Mouse (Mus musculus) CH12.LX (cell line): ENCODE measurements around the gene Gm6904. TPM values are rescaled to one million over a fixed set of nuclear protein-coding genes. Genes with fewer than 3 reads are reported as not detected.
"Not testable (repeated sequence)": the region's sequence is repeated elsewhere in the genome, so short reads cannot be mapped to it uniquely, and the experiment has no call there.

ENCODE experiments used
- DNase-seq: peaks from one replicate; pipeline ENCODE4 v3.0.0-alpha.2; 2013; ENCODE audit errors: extremely low read depth
- H3K27ac ChIP-seq: 2 replicates; pipeline ENCODE4 v1.5.1; 2012; ENCODE audit warnings: low read depth, mild to moderate bottlenecking, control low read depth, moderate library complexity; ENCODE audit not compliant: insufficient read depth
- H3K27me3 ChIP-seq: replicated peaks from 2 replicates; pipeline ENCODE3; 2012; ENCODE audit warnings: inconsistent platforms
- H3K36me3 ChIP-seq, 2 experiments: replicated peaks in 1 of 2; 2 replicates each; pipeline versions ENCODE3 to v1.6.1; 2012; ENCODE audit warnings: inconsistent platforms in 1 of 2, low read length in 1 of 2, mild to moderate bottlenecking in 1 of 2, mixed read lengths in 1 of 2, moderate library complexity in 1 of 2; ENCODE audit not compliant: control insufficient read depth in 1 of 2, insufficient read depth in 1 of 2
- H3K4me1 ChIP-seq, 2 experiments: 2 replicates each; pipeline ENCODE4 v1.6.1; 2012; ENCODE audit warnings: inconsistent platforms in 1 of 2, moderate library complexity in 1 of 2; ENCODE audit not compliant: insufficient read depth in 2 of 2, control insufficient read depth in 1 of 2
- H3K4me2 ChIP-seq: 2 replicates; pipeline ENCODE4 v1.6.1; 2012; ENCODE audit warnings: low read depth, mild to moderate bottlenecking, control low read depth; ENCODE audit not compliant: poor library complexity, insufficient read depth, severe bottlenecking
- H3K4me3 ChIP-seq, 3 experiments: fragments of 150-350 bp in 1 of 3; sonication (generic) in 1 of 3; replicated peaks in 1 of 3; 2 replicates each; pipeline versions ENCODE3 to v1.5.1; 2011 to 2012; ENCODE audit warnings: low read depth in 2 of 3, low read length in 2 of 3, mild to moderate bottlenecking in 2 of 3, moderate library complexity in 2 of 3, control low read depth in 1 of 3, improper control_type of control experiment in 1 of 3, inconsistent platforms in 1 of 3, mixed read lengths in 1 of 3; ENCODE audit not compliant: poor library complexity in 1 of 3
- H3K79me2 ChIP-seq: replicated peaks from 2 replicates; pipeline ENCODE4 v1.6.1; 2012; ENCODE audit warnings: mild to moderate bottlenecking, moderate library complexity; ENCODE audit not compliant: control insufficient read depth, poor library complexity, insufficient read depth, severe bottlenecking; ENCODE audit errors: extremely low read depth
- H3K9ac ChIP-seq: 2 replicates; pipeline ENCODE4 v1.6.1; 2012; ENCODE audit warnings: low read depth, mild to moderate bottlenecking, control low read depth, moderate library complexity; ENCODE audit not compliant: insufficient read depth
- H3K9me3 ChIP-seq: replicated peaks from 2 replicates; pipeline ENCODE3; 2012; ENCODE audit warnings: low read length, inconsistent platforms, mixed read lengths
- BHLHE40 ChIP-seq: IDR thresholded peaks from 2 replicates; pipeline ENCODE4 v1.6.1; 2011; ENCODE audit warnings: mild to moderate bottlenecking, low read depth, low read length, improper control_type of control experiment
- CHD1 ChIP-seq: IDR thresholded peaks from 2 replicates; pipeline ENCODE4 v1.6.1; 2012; ENCODE audit warnings: low read depth, low read length, improper control_type of control experiment, inconsistent platforms
- CTCF ChIP-seq, 2 experiments: IDR thresholded peaks in 1 of 2; conservative IDR thresholded peaks in 1 of 2; 2 replicates each; pipeline ENCODE4 v1.5.1; 2011 to 2012; ENCODE audit warnings: low read depth in 2 of 2, low read length in 2 of 2, improper control_type of control experiment in 1 of 2, inconsistent platforms in 1 of 2, mild to moderate bottlenecking in 1 of 2, moderate library complexity in 1 of 2
- E2F4 ChIP-seq: IDR thresholded peaks from 2 replicates; pipeline ENCODE4 v1.6.1; 2011; ENCODE audit warnings: low read depth, low read length, improper control_type of control experiment; ENCODE audit not compliant: insufficient replicate concordance
- EP300 ChIP-seq: IDR thresholded peaks from 2 replicates; pipeline ENCODE4 v1.6.1; 2011; ENCODE audit warnings: low read length, improper control_type of control experiment
- ETS1 ChIP-seq: conservative IDR thresholded peaks from 2 replicates; pipeline ENCODE4 v1.6.1; 2012; ENCODE audit warnings: low read depth, mild to moderate bottlenecking, inconsistent platforms, low read length, improper control_type of control experiment, moderate library complexity
- GABPA ChIP-seq: IDR thresholded peaks from 2 replicates; pipeline ENCODE4 v1.6.1; 2012; ENCODE audit warnings: low read depth, low read length, improper control_type of control experiment, inconsistent platforms; ENCODE audit not compliant: insufficient replicate concordance
- IRF4 ChIP-seq: IDR thresholded peaks from 2 replicates; pipeline ENCODE4 v1.6.1; 2014; ENCODE audit warnings: low read depth, mild to moderate bottlenecking, inconsistent platforms, low read length, improper control_type of control experiment
- MAFK ChIP-seq: IDR thresholded peaks from 2 replicates; pipeline ENCODE4 v1.6.1; 2011; ENCODE audit warnings: low read length, improper control_type of control experiment; ENCODE audit not compliant: insufficient replicate concordance
- MAZ ChIP-seq: IDR thresholded peaks from 2 replicates; pipeline ENCODE4 v1.6.1; 2012; ENCODE audit warnings: low read depth, mild to moderate bottlenecking, inconsistent platforms, low read length, improper control_type of control experiment, moderate library complexity
- MEF2A ChIP-seq: IDR thresholded peaks from 2 replicates; pipeline ENCODE4 v1.6.1; 2014; ENCODE audit warnings: low read depth, mild to moderate bottlenecking, inconsistent platforms, low read length, improper control_type of control experiment, borderline replicate concordance
- MXI1 ChIP-seq: IDR thresholded peaks from 2 replicates; pipeline ENCODE4 v1.6.1; 2011; ENCODE audit warnings: mild to moderate bottlenecking, low read depth, low read length, improper control_type of control experiment
- POLR2A ChIP-seq: IDR thresholded peaks from 2 replicates; pipeline ENCODE4 v1.6.1; 2011; ENCODE audit warnings: low read depth, mild to moderate bottlenecking, improper control_type of control experiment, low read length
- RAD21 ChIP-seq: IDR thresholded peaks from 2 replicates; pipeline ENCODE4 v1.6.1; 2011; ENCODE audit warnings: low read depth, mild to moderate bottlenecking, low read length, improper control_type of control experiment, moderate library complexity
- SMC3 ChIP-seq: IDR thresholded peaks from 2 replicates; pipeline ENCODE4 v1.6.1; 2011; ENCODE audit warnings: low read depth, low read length, improper control_type of control experiment
- TCF12 ChIP-seq: IDR thresholded peaks from 2 replicates; pipeline ENCODE4 v1.6.1; 2014; ENCODE audit warnings: low read depth, mild to moderate bottlenecking, inconsistent platforms, low read length, improper control_type of control experiment
- UBTF ChIP-seq: IDR thresholded peaks from 2 replicates; pipeline ENCODE4 v1.6.1; 2012; ENCODE audit warnings: low read depth, mild to moderate bottlenecking, inconsistent platforms, low read length, improper control_type of control experiment, moderate library complexity
- USF2 ChIP-seq: conservative IDR thresholded peaks from 2 replicates; pipeline ENCODE4 v1.6.1; 2011; ENCODE audit warnings: low read depth, low read length, improper control_type of control experiment
- ZC3H11A ChIP-seq: IDR thresholded peaks from 2 replicates; pipeline ENCODE4 v1.6.1; 2012; ENCODE audit warnings: low read depth, mild to moderate bottlenecking, inconsistent platforms, low read length, improper control_type of control experiment
- ZNF384 ChIP-seq: IDR thresholded peaks from 2 replicates; pipeline ENCODE4 v1.6.1; 2012; ENCODE audit warnings: low read depth, low read length, improper control_type of control experiment, inconsistent platforms
- dilution Hi-C: fragments of 300-500 bp; cut with MboI; formaldehyde crosslinking; loops from 2 replicates; pipeline ENCODE4 v1.14.3; 2020; ENCODE audit warnings: low sequenced_read_pairs; ENCODE audit not compliant: extremely low pct_unique_long_range_greater_than_20kb, extremely low pct_ligation_motif_present
- in situ Hi-C: fragments of 300-500 bp; cut with MboI; formaldehyde crosslinking; loops from 3 replicates; pipeline ENCODE4 v1.14.3; 2019; ENCODE audit warnings: low sequenced_read_pairs, low pct_ligation_motif_present, low pct_unique_long_range_greater_than_20kb, mixed read lengths
- polyA plus RNA-seq: library from polyadenylated mRNA; unstranded; fragments of >175 nt; gene quantifications from 2 replicates; pipeline ENCODE4 v1.2.1, GENCODE M21; 2012; ENCODE audit warnings: low read depth; ENCODE audit not compliant: insufficient read length
- total RNA-seq, 2 experiments: library from RNA; depleted of rRNA; stranded (reverse); fragments of 300-350 nt in 1 of 2; fragments of >200 nt in 1 of 2; gene quantifications; 2 replicates each; pipeline ENCODE4 v1.2.3; 2012 to 2014

Gm6904 gene
- total and polyA plus RNA-seq, 3 experiments, result 1.0 to 1.2 (median 1.1) TPM

GRCm38 (mm10) chr14:59255861-59256260 lies 4.2 kb downstream of the Gm6904 start:
- H3K36me3 ChIP-seq, H3K79me2 ChIP-seq, H3K9ac ChIP-seq, H3K27me3 ChIP-seq, H3K9me3 ChIP-seq, H3K27ac ChIP-seq, H3K4me3 ChIP-seq, in situ Hi-C loops, dilution Hi-C loops, H3K4me2 ChIP-seq: not testable (repeated sequence)
- H3K4me1 ChIP-seq, result peaks cover 10 to 29% of the 10 kb centered on the region in 2 experiments; a peak in 3 of 4 replicates
- TF ChIP-seq MEF2A (0 out of 2 replicates have a peak, but pooled peaks have one; percentile 37), ETS1 (peak; percentile 51; the same call in 1 of the 2 replicates), MAFK (0 out of 2 replicates have a peak, but pooled peaks have one; percentile 12), BHLHE40 (peak; percentile 45; the same call in 1 of the 2 replicates), EP300 (peak; percentile 57), ZNF384 (0 out of 2 replicates have a peak, but pooled peaks have one; percentile 23)
- DNase-seq, result peak; percentile 83

- H3K4me2 ChIP-seq, H3K27ac ChIP-seq, H3K79me2 ChIP-seq, in situ Hi-C loops, H3K4me1 ChIP-seq, H3K9me3 ChIP-seq, DNase-seq, H3K9ac ChIP-seq, H3K4me3 ChIP-seq, H3K27me3 ChIP-seq, H3K36me3 ChIP-seq, dilution Hi-C loops: not testable (repeated sequence)
- TF ChIP-seq RAD21 (peak; percentile 58), CTCF (conservative IDR thresholded peaks at IDR 0.05 in 1 of 2, IDR thresholded peaks at IDR 0.05 in 1 of 2; ENCODE audit: low read depth in 2 of 2, low read length in 2 of 2) (peak in 1 of 2 experiments; percentile 60; a peak in 2 of 4 replicates), SMC3 (peak; percentile 53)
These were observed 9.7 kb downstream of the Gm6904 start for GRCm38 (mm10) chr14:59250350-59250749.

GRCm38 (mm10) chr14:59233635-59234034 lies 26.4 kb downstream of the Gm6904 start:
- H3K27me3 ChIP-seq, result no peaks in the 10 kb centered on the region
- H3K4me3 ChIP-seq, result no peak overlapping the region
- H3K9me3 ChIP-seq, result no peaks in the 10 kb centered on the region
- no peak overlapping the region for H3K9ac ChIP-seq
- no peak overlapping the region for H3K4me2 ChIP-seq
- no peak for DNase-seq
- peaks cover 0 to 3% of the 10 kb centered on the region in 2 experiments; a peak in 1 of 4 replicates for H3K4me1 ChIP-seq
- TF ChIP-seq CHD1 (no peak), E2F4 (no peak), POLR2A (no peak), ETS1 (no peak), EP300 (no peak), UBTF (no peak), GABPA (no peak), MAZ (no peak), ZNF384 (no peak), MXI1 (no peak), IRF4 (no peak), ZC3H11A (no peak), TCF12 (no peak), USF2 (no peak)
- in situ Hi-C loops (loop anchor here (25.0 kb wide), 1 partner anchor 329 kb away; no protein-coding TSS in a partner anchor), dilution Hi-C loops (no loop called here)
- no peaks in the 10 kb centered on the region for H3K79me2 ChIP-seq
- H3K36me3 ChIP-seq, result peaks cover 40 to 81% of the 10 kb centered on the region in 2 experiments
- no peak overlapping the region for H3K27ac ChIP-seq
